Mouse (Mus musculus) embryonic facial prominence, embryonic 12.5 days (tissue): ENCODE measurements around the gene Rasa1. TPM values are rescaled to one million over a fixed set of nuclear protein-coding genes. Genes with fewer than 3 reads are reported as not detected.

Source experiments
- ATAC-seq: fragments of 200-750 bp; cut with Nextera tagmentation; 2 replicates; pipeline ENCODE4 v1.8.0; 2017; ENCODE audit not compliant: insufficient number of reproducible peaks, insufficient read depth, low FRiP score, low TSS enrichment
- H3K27ac ChIP-seq: fragments of 300-500 bp; sonication (generic); 2 replicates; pipeline ENCODE4 v1.5.1; 2016; ENCODE audit warnings: mild to moderate bottlenecking
- H3K27me3 ChIP-seq: fragments of 300-500 bp; sonication (generic); 2 replicates; pipeline ENCODE4 v1.6.1; 2016; ENCODE audit warnings: mild to moderate bottlenecking, moderate library complexity
- H3K36me3 ChIP-seq: fragments of 300-500 bp; sonication (generic); 2 replicates; pipeline ENCODE4 v1.6.1; 2016; ENCODE audit warnings: mild to moderate bottlenecking
- H3K4me1 ChIP-seq: fragments of 300-500 bp; sonication (generic); 2 replicates; pipeline ENCODE4 v1.6.1; 2016
- H3K4me2 ChIP-seq: fragments of 300-500 bp; sonication (generic); replicated peaks from 2 replicates; pipeline ENCODE4 v1.6.1; 2016; ENCODE audit warnings: mild to moderate bottlenecking, moderate library complexity
- H3K4me3 ChIP-seq: fragments of 300-500 bp; sonication (generic); 2 replicates; pipeline ENCODE4 v1.5.1; 2016; ENCODE audit warnings: mild to moderate bottlenecking
- H3K9ac ChIP-seq: fragments of 300-500 bp; sonication (generic); 2 replicates; pipeline ENCODE4 v1.6.1; 2016; ENCODE audit warnings: mild to moderate bottlenecking, moderate library complexity
- H3K9me3 ChIP-seq: fragments of 300-500 bp; sonication (generic); 2 replicates; pipeline ENCODE4 v1.6.1; 2016; ENCODE audit warnings: mild to moderate bottlenecking, moderate library complexity
- WGBS: fragments of 180-500 bp; shearing (Covaris S2); methylation state at CpG from one replicate; pipeline ENCODE4 v1.1.7; 2016; 5-methylcytosine and 5-hydroxymethylcytosine counted together
- polyA plus RNA-seq: library from polyadenylated mRNA; unstranded; fragments of >200 nt; fragmentation: Nextera tagmentation; extraction: Ambion mirVana; gene quantifications from 2 replicates; pipeline ENCODE4 v1.2.1, GENCODE M21; 2016

Rasa1 gene
- polyA plus RNA-seq, 1 experiment from 2014 or later: 56.8 TPM

DNA sequence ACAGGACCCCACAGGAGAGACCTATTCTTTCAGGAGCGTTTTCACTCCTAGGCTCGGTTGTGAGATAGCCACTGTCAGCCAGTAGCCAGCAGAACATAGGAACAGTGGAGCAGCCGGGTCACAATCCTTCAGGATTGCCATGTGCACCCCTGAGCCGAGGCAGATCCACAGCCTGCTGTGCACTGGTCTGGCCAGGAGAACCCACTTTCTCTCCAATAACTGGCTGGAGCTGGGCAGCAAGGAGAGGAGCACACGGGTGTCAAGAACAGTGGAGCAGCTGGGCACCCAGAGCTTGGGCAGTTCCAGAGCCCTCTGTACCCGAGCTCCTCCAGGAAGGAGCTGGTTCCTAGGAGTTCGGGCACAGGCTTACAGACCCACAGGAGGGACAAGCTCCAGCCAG is 50.2 kb downstream of the Rasa1 start:
- no peaks in the 10 kb centered on the region for H3K27me3 ChIP-seq
- ATAC-seq: no peak

DNA sequence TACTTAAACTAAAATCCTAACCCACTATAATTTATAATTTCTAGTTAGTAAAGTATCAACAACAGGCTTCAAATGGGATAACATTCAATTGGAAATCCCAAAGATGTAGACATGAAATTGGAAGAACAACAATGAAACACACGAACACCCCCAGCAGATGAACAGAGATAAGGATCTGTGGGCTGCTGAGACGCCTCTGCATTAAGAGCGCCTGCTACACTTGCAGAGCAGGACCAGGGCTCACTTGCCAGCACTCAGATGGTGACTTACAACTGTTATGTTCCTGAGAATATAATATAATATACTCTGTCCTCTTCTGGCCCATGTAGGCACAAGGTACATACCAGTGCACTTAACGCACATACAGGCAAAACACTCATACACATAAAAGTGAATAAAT is 70.3 kb downstream of the Rasa1 start:
- Histone ChIP-seq H3K27me3 (no peaks in the 10 kb centered on the region), H3K4me2 (no peak overlapping the region), H3K4me1 (no peaks in the 10 kb centered on the region), H3K36me3 (peaks cover 24% of the 10 kb centered on the region), H3K4me3 (no peak overlapping the region), H3K9me3 (no peaks in the 10 kb centered on the region), H3K27ac (no peak overlapping the region), H3K9ac (no peak overlapping the region)
- no peak for ATAC-seq
- WGBS: 86% methylated on average over 4 of the region's 4 CpGs

More for the DNA sequence above, 50.2 kb downstream of the Rasa1 start:
- Histone ChIP-seq H3K9me3 (no peaks in the 10 kb centered on the region), H3K9ac (no peak overlapping the region), H3K4me3 (no peak overlapping the region), H3K4me2 (no peak overlapping the region), H3K4me1 (no peaks in the 10 kb centered on the region), H3K27ac (no peak overlapping the region), H3K36me3 (peaks cover 6% of the 10 kb centered on the region; the same call in 1 of the 2 replicates)
- 88% methylated on average over 7 of the region's 7 CpGs for WGBS

DNA sequence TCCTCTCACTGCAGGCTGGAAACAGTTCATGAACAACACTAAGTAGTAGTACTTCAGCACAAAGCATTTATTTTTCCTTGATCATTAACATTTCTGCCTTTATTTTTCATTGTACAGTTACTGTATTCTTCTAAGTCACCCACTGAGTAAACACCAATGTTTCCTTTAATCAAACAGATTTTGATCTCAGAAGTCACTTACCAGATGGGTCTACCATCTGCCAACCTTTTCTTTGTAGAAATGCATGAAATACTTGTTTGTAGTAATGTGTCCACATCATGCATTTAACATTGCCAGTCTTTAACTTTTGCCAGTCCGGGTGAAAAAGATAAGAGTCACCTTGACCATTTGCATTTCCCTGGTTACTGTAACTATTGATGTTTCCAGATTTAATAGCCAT is 78.6 kb downstream of the Rasa1 start:
- no peaks in the 10 kb centered on the region for H3K27me3 ChIP-seq
- no peak overlapping the region for H3K27ac ChIP-seq
- ATAC-seq: no peak
- H3K4me3 ChIP-seq: no peak overlapping the region
- peaks cover 13% of the 10 kb centered on the region for H3K36me3 ChIP-seq
- 81% methylated on average over 1 of the region's 1 CpGs for WGBS
- H3K4me1 ChIP-seq: no peaks in the 10 kb centered on the region
- no peak overlapping the region for H3K9ac ChIP-seq
- no peaks in the 10 kb centered on the region for H3K9me3 ChIP-seq
- H3K4me2 ChIP-seq: no peak overlapping the region

DNA sequence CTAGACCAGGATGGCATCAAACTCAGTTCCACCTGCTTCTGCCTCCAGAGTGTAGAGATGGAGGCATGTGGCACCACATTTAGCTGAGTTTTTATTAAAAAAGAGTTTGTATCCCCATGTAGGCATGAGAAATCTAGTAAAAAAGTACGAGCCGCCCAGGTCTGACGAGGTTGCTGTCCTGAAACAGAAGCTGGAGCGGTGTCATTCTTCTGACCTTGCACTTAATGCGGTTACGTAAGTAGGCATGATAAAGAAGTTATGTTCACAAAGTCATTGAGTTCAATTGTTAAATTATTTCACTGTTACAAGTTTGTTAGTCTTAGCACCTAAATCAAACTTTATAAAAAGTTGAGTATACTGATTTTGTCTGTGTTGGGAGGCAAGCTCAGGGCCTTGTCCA is 80.3 kb downstream of the Rasa1 start:
- no peak for ATAC-seq
- Histone ChIP-seq H3K36me3 (peaks cover 17% of the 10 kb centered on the region), H3K9me3 (no peaks in the 10 kb centered on the region), H3K4me2 (no peak overlapping the region), H3K4me3 (no peak overlapping the region), H3K27ac (no peak overlapping the region), H3K27me3 (no peaks in the 10 kb centered on the region), H3K4me1 (no peaks in the 10 kb centered on the region), H3K9ac (no peak overlapping the region)
- 97% methylated on average over 6 of the region's 6 CpGs for WGBS

DNA sequence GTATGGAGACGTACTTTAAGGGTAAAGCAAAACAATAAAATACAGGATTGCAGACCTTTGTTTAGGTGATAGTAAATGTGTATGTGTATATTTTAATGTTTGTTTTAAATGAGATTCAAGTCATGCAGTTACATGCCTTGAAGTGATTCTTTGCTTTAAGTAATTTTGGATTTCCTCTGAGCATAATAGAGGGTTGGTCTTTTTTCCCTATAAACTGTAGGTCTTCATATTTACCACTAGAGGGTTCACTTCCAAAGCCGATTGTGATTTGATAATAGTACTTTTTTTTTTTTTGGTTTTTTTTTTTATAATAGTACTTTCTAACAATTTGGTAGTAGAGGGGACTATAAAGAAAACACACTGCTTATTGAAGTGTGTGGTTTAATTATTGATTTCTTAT is 81.4 kb downstream of the Rasa1 start:
- H3K27me3 ChIP-seq: no peaks in the 10 kb centered on the region
- H3K9me3 ChIP-seq: no peaks in the 10 kb centered on the region
- H3K27ac ChIP-seq: no peak overlapping the region
- H3K4me2 ChIP-seq: no peak overlapping the region
- no peak for ATAC-seq
- no peaks in the 10 kb centered on the region for H3K4me1 ChIP-seq
- 84% methylated on average over 2 of the region's 2 CpGs for WGBS
- H3K36me3 ChIP-seq: peaks cover 19% of the 10 kb centered on the region
- H3K4me3 ChIP-seq: no peak overlapping the region
- no peak overlapping the region for H3K9ac ChIP-seq

DNA sequence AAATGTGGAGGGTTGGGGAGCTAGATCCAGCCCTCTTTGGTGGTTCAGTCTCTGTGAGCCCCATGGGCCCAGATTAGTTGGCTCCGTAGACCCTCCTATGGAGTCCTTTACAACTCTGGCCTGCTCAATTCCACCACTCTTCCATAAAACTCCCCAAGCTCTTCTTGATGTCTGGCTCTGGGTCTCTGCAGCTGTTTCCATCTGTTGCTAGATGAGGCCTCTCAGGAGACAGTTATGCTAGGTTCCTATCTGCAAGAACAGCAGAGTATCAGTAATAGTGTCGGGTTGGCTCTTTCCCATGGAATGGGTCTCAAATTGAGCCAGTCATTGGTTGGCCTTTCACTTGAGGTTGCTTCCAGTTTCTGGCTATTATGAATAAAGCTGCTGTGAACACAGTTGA is 97.7 kb downstream of the Rasa1 start:
- no peaks in the 10 kb centered on the region for H3K27me3 ChIP-seq
- H3K4me1 ChIP-seq: no peaks in the 10 kb centered on the region
- H3K27ac ChIP-seq: no peak overlapping the region
- H3K4me2 ChIP-seq: no peak overlapping the region
- H3K4me3 ChIP-seq: no peak overlapping the region
- no peaks in the 10 kb centered on the region for H3K9me3 ChIP-seq
- H3K36me3 ChIP-seq: peaks cover 19% of the 10 kb centered on the region
- ATAC-seq: no peak
- 94% methylated on average over 2 of the region's 2 CpGs for WGBS
- no peak overlapping the region for H3K9ac ChIP-seq

DNA sequence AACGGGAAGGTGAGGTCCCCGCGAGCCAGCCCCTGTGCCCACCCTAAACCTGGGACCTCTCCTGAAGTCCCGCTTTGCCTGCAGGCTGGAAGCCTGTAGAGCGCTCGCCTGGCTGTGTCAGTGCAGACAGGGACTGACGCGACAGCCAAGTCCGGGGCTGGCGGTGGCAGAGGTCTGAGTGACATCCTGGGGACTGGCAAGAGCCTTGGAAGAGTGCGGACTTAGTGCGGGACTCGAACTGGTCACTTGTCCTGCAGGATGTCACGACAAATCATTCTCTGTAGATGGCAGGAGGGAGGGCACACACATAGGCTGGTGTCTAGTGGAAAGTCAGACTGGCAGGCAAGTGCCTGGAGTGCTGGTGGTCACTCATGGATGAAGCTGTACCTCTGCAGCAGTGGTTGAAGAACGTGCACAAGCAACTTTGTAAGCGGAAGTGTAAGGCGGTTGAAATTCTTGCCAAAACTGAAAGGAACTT is 99.2 kb downstream of the Rasa1 start:
- peak; percentile 83 for ATAC-seq
- Histone ChIP-seq H3K4me2 (peak overlapping the region; percentile 60), H3K9ac (peak overlapping the region; percentile 83), H3K27ac (peak overlapping the region; percentile 67), H3K36me3 (peaks cover 19% of the 10 kb centered on the region), H3K4me3 (peak overlapping the region; percentile 78), H3K27me3 (no peaks in the 10 kb centered on the region), H3K4me1 (no peaks in the 10 kb centered on the region), H3K9me3 (no peaks in the 10 kb centered on the region)
- 1% methylated on average over 17 of the region's 17 CpGs for WGBS

DNA sequence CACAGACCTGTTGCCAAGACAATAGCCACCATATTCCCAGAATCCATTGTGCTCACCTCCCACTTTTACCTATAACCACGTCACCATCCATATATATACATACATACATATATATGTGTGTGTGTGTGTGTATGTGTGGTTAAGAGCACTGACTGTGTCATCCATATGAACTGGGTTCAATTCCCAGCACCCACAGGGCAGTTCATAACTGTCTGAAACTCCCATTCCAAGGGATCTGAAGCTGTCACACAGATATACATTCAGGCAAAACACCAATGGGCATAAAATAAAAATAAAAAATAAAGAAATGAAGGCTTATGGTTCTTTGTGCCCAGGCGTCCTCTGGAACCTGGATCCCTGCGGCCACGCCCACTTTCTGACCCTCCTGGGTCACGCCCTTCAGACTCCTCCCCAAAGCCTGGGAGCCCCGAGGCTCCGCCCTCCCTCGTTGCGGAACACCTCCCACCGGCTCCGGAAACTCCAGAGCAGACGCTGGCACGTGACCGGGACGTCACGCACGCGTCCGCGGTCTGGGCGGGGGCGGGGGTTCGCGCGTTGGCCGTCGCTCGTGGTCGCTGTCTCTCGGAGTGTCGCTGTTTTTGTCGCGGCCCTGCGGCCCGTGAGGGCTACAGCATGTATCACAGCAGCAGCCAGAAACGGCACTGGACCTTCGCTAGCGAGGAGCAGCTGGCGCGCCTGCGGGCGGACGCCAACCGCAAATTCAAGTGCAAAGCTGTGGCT is 99.9 kb downstream of the Rasa1 start, which contains the start of gene Ccnh:
TSS of gene Ccnh (plus strand) at position 506 of the 741 bp plus-strand sequence.
- H3K4me1 ChIP-seq: no peaks in the 10 kb centered on the region
- peak; percentile 95 for ATAC-seq
- peak within 1 kb of the TSS; percentile 83 for H3K9ac ChIP-seq
- peaks cover 17% of the 10 kb centered on the region for H3K36me3 ChIP-seq
- H3K4me2 ChIP-seq: peak within 1 kb of the TSS; percentile 60
- H3K4me3 ChIP-seq: peak within 1 kb of the TSS; percentile 78
- H3K9me3 ChIP-seq: no peaks in the 10 kb centered on the region
- H3K27me3 ChIP-seq: no peaks in the 10 kb centered on the region
- H3K27ac ChIP-seq: peak within 1 kb of the TSS; percentile 67
- 1% methylated on average over 44 of the region's 44 CpGs for WGBS

Other genes with a start within 250 kb of the Rasa1 start
- gene Ccnh, start 99.7 kb downstream of the Rasa1 start, polyA plus RNA-seq: 102 and 104 TPM in 2 replicates